In the genomic region with DNA sequence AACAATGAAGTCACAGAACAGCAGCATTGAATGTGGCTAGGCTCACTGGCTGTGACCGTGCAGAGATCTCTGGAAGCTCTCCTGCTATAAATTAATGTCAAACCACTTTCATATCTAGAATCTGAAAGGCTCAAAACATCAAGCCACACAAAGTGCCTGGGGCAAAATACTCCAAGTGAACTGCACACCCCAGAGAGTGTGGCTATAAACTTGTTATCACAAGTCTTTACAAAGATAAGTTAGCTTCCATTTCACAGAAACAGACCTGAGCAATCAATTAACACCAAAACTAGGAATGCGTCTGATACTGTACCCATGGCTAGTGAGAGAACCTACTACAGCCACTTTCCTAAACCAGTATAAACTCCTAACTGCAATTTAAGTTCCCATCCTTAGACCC, we compare ENCODE assay signal across 20 mouse cellular contexts. TPM values are rescaled to one million over a fixed set of nuclear protein-coding genes. Genes with fewer than 3 reads are reported as not detected.
DNase-seq lines count a peak whose midpoint lies in the region; ATAC-seq and TF ChIP-seq lines count a peak whose summit lies in the region.
"Had no signal": no experiment of that assay in that cellular context is flagged by ENCODE, and none has a peak within 500 bp of the region (broad histone marks: within the 10 kb centered on the region; RNA-seq: fewer than 3 reads in every experiment).

No protein-coding gene starts in this region.

- TF ChIP-seq POLR2A in thymus, adult 2 months (IDR thresholded peaks at IDR 0.05; ENCODE audit: control insufficient read depth, extremely low read depth, insufficient read depth, low read length, poor library complexity): no peak

- no peak for ATAC-seq in heart, embryonic 13.5 days (ENCODE audit: extremely low read depth, insufficient number of reproducible peaks, low FRiP score, low TSS enrichment)
- ATAC-seq in liver, embryonic 11.5 days (replicated peaks; ENCODE audit: low FRiP score): peak; percentile 56
- peak; percentile 22; the same call in 1 of the 2 replicates for ATAC-seq in megakaryocyte progenitor cell, adult 5-6 weeks (replicated peaks; ENCODE audit: poor library complexity)
- no peak for ATAC-seq in inflammation-experienced regulatory T-cells, adult 6 months

- H3K9me3 ChIP-seq in heart, embryonic 13.5 days: no peaks in the 10 kb centered on the region
- no peaks in the 10 kb centered on the region for H3K9me3 ChIP-seq in liver, embryonic 11.5 days (ENCODE audit: control insufficient read depth, low read length)
- H3K9me3 ChIP-seq: embryonic facial prominence, embryonic 13.5 days; hindbrain, embryonic 10.5 days; kidney, embryonic 15.5 days; limb, embryonic 12.5 days; neural tube, embryonic 12.5 days had no signal

- H3K4me3 ChIP-seq in heart, embryonic 13.5 days: no peak overlapping the region
- H3K4me3 ChIP-seq in liver, embryonic 11.5 days (ENCODE audit: low read depth, low read length): no peak overlapping the region
- H3K4me3 ChIP-seq in thymus, adult 2 months (ENCODE audit: control insufficient read depth, insufficient read depth, low read length): no peak overlapping the region
- H3K4me3 ChIP-seq: embryonic facial prominence, embryonic 13.5 days; hindbrain, embryonic 10.5 days; kidney, embryonic 15.5 days; limb, embryonic 12.5 days; neural tube, embryonic 12.5 days had no signal

- intact Hi-C loops in heart, postnatal 36 days (cut with DNase I): no loop called here

- no peaks in the 10 kb centered on the region for H3K36me3 ChIP-seq in heart, embryonic 13.5 days
- no peaks in the 10 kb centered on the region for H3K36me3 ChIP-seq in liver, embryonic 11.5 days (ENCODE audit: control insufficient read depth, insufficient read depth, low read length)
- H3K36me3 ChIP-seq in thymus, adult 2 months (ENCODE audit: control insufficient read depth, insufficient read depth, low read length): no peaks in the 10 kb centered on the region
- H3K36me3 ChIP-seq: embryonic facial prominence, embryonic 13.5 days; hindbrain, embryonic 10.5 days; kidney, embryonic 15.5 days; limb, embryonic 12.5 days; neural tube, embryonic 12.5 days had no signal

- peaks cover 52% of the 10 kb centered on the region for H3K4me1 ChIP-seq in heart, embryonic 13.5 days
- H3K4me1 ChIP-seq in liver, embryonic 11.5 days (replicated peaks; ENCODE audit: control insufficient read depth, insufficient read depth, low read length): peaks cover 47% of the 10 kb centered on the region
- peaks cover 19% of the 10 kb centered on the region for H3K4me1 ChIP-seq in thymus, adult 2 months (replicated peaks; ENCODE audit: control insufficient read depth, insufficient read depth, low read length)
- H3K4me1 ChIP-seq: hindbrain, embryonic 10.5 days; neural tube, embryonic 12.5 days had no signal

- no peak for DNase-seq in heart, postnatal 36 days
- DNase-seq in NIH3T3 (ENCODE audit: low read depth): peak; percentile 61
- no peak for DNase-seq in liver, embryonic 11.5 days (ENCODE audit: low spot score)
- DNase-seq in thymus, adult 2 months: no peak
- DNase-seq: adrenal gland, adult 2 months; cerebellum, adult 9-11 months; kidney, postnatal 4 days; layer of hippocampus, adult 9-11 months; lung, embryonic 14.5 days; lung, postnatal 4 days; thymus, postnatal 36 days had no signal

- H3K27me3 ChIP-seq in heart, embryonic 13.5 days (replicated peaks): no peaks in the 10 kb centered on the region
- no peaks in the 10 kb centered on the region for H3K27me3 ChIP-seq in liver, embryonic 11.5 days (replicated peaks; ENCODE audit: control insufficient read depth, insufficient read depth, low read length)
- no peaks in the 10 kb centered on the region for H3K27me3 ChIP-seq in thymus, adult 2 months (ENCODE audit: control insufficient read depth, insufficient read depth, low read length)
- H3K27me3 ChIP-seq: embryonic facial prominence, embryonic 13.5 days; kidney, embryonic 15.5 days; limb, embryonic 12.5 days; neural tube, embryonic 12.5 days had no signal

- no peak overlapping the region for H3K4me2 ChIP-seq in heart, embryonic 13.5 days
- 0 out of 2 replicates have a peak overlapping the region, but pooled peaks have one; percentile 4 for H3K4me2 ChIP-seq in liver, embryonic 11.5 days
- H3K4me2 ChIP-seq: embryonic facial prominence, embryonic 13.5 days; kidney, embryonic 15.5 days; limb, embryonic 12.5 days; lung, embryonic 14.5 days; midbrain, embryonic 11.5 days; neural tube, embryonic 12.5 days had no signal

- WGBS in heart, embryonic 13.5 days: 27% methylated on average over 2 of the region's 2 CpGs
- 37% methylated on average over 2 of the region's 2 CpGs for WGBS in liver, embryonic 11.5 days
- WGBS in thymus, adult 2 months: 31% methylated on average over 2 of the region's 2 CpGs

- TF ChIP-seq CTCF in thymus, adult 2 months (IDR thresholded peaks at IDR 0.05; ENCODE audit: borderline replicate concordance, control insufficient read depth, extremely low read depth, insufficient read depth, low read length, poor library complexity): no peak

- no peak overlapping the region for H3K9ac ChIP-seq in heart, embryonic 13.5 days
- H3K9ac ChIP-seq in liver, embryonic 11.5 days (ENCODE audit: low read depth, low read length): no peak overlapping the region
- H3K9ac ChIP-seq: embryonic facial prominence, embryonic 13.5 days; kidney, embryonic 15.5 days; limb, embryonic 12.5 days; lung, embryonic 14.5 days; neural tube, embryonic 12.5 days had no signal

- H3K27ac ChIP-seq in heart, embryonic 13.5 days (replicated peaks): 0 out of 2 replicates have a peak overlapping the region, but pooled peaks have one; percentile 3
- peak overlapping the region; percentile 2; the same call in 1 of the 2 replicates for H3K27ac ChIP-seq in liver, embryonic 11.5 days (ENCODE audit: low read depth, low read length)
- no peak overlapping the region for H3K27ac ChIP-seq in thymus, adult 2 months (ENCODE audit: control insufficient read depth, insufficient read depth, low read length)
- H3K27ac ChIP-seq: embryonic facial prominence, embryonic 13.5 days; hindbrain, embryonic 10.5 days; kidney, embryonic 15.5 days; limb, embryonic 12.5 days; neural tube, embryonic 12.5 days had no signal

RNA-seq across cellular contexts. Expression of a gene that starts 17.7 kb away (rescaled TPM):
- 51.5 and 53.6 TPM in 2 replicates for polyA plus RNA-seq in heart, embryonic 13.5 days (2015; fragmentation: Nextera tagmentation; extraction: Ambion mirVana)
- total RNA-seq in heart, postnatal 36 days (2021): 10 to 100 TPM; 86.8 to 93.7 TPM
- 80.0 and 83.0 TPM in 2 replicates for polyA plus RNA-seq in liver, embryonic 11.5 days (2014; fragmentation: Nextera tagmentation; extraction: Ambion mirVana)
- total RNA-seq in megakaryocyte progenitor cell, adult 5-6 weeks (2015): 60.2 and 69.1 TPM in 2 replicates
- 56.6 and 62.6 TPM in 2 replicates for total RNA-seq in megakaryocyte progenitor cell, adult 5-6 weeks (2017)
- polyA plus RNA-seq in inflammation-experienced regulatory T-cells, adult 6 months (2017; shearing (Covaris generic)): 100 to 1,000 TPM; 317 to 371 (median 344) TPM
- 97.7 and 109 TPM in 2 replicates for polyA plus RNA-seq in thymus, adult 2 months (2012; rRNA removed)

Comparison
In these comparisons a context has a peak if more than half of its experiments do, and no peak if none do; other contexts are left out.
1. ATAC-seq: peak in liver, embryonic 11.5 days (single experiment) and megakaryocyte progenitor cell, adult 5-6 weeks (single experiment); none in heart, embryonic 13.5 days (single experiment) and inflammation-experienced regulatory T-cells, adult 6 months (single experiment).